Mouse (Mus musculus) gastrocnemius, postnatal 14 days (tissue): ENCODE results near the gene Srgap2. TPM values are rescaled to one million over a fixed set of nuclear protein-coding genes. Genes with fewer than 3 reads are reported as not detected.

Source experiments
- DNase-seq: peaks from one replicate; pipeline ENCODE4 v3.0.0; 2021; ENCODE audit warnings: mixed read lengths
- intact Hi-C: fragments of 180-260 bp; cut with DNase I; formaldehyde crosslinking; loops from one replicate; pipeline ENCODE4 v1.15.1; 2025; ENCODE audit warnings: low total_unique reads
- total RNA-seq, 2 experiments: library from RNA; stranded (reverse); gene quantifications; 2 replicates each; pipeline ENCODE4 v1.2.3; 2021

The Srgap2 gene
- total RNA-seq, 2 experiments from 2014 or later: 21.2 to 21.5 TPM

DNA sequence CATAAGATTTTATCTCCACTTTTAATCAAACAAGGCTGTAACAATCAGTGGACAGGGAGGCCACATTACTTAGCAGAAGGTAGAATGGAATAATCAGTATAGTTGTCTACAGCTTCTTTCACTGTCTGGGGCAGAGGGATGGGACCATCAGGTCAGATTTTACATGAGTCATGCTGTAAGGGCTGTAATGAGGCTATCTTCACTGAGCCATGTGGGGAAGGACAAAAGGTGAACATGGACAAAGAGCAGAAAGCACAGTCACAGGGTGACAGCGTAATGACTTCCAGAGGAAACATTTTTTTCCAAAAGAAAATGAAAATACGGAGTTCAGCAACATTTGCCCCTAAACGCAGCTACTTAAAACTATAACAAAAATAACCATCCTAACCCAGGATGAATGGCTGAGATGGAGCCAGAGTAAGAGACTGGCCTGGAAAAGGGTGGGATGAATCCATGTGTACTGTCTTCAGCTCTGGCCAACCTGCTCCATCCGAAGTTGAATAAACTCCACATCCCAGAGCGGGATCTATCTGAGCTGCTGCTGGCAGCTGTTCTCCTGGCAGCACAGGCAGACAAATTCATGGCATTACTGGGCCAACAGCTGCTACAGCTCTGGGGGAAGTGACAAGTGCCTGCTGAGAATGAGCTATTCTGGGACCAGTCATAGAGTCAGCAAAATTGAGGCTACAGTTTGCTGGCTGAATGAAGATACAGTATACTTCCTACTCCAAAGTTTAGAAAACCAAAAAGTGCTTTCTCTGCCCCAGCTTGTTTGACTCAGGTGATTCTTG, 95.5 kb downstream of the Srgap2 start:
- intact Hi-C loops: no loop called here
- DNase-seq: peak; percentile 76

DNA sequence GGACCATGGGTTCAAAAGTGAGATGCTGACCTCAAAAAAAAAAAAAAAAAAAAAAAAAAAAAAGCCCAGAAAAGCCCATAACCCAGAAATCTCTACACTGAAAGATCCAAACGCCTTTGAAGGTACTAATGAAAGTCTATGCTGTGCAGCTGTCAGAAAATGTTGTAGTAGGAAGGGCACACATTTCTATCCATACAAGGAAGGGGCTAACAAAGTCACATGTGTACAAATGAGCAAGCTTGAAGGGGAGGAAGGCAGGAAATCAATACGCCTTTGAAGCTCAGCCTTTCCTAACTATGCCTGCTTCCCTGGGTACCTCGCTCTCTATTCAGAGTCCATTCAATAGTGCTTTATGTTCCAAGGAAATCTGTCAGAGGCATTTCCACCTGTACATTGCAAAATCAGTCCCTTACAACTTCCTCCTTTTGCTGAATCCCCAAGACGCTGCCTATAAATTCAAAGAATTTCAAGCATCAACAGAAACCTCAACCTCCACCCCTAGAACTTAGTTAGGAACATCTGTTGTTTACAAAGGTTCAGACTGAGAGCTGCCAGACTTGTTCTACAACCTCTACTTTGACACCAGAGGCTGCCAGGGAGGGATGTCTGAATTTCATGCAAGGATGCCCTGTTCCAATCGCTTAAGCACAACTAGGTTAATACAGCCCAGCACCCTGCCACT, 99.9 kb downstream of the Srgap2 start:
- no peak for DNase-seq
- intact Hi-C loops: loop anchor here (5.0 kb wide), 1 partner anchor 100 kb away; the partner anchor contains the start of genes Fam72a and Srgap2

DNA sequence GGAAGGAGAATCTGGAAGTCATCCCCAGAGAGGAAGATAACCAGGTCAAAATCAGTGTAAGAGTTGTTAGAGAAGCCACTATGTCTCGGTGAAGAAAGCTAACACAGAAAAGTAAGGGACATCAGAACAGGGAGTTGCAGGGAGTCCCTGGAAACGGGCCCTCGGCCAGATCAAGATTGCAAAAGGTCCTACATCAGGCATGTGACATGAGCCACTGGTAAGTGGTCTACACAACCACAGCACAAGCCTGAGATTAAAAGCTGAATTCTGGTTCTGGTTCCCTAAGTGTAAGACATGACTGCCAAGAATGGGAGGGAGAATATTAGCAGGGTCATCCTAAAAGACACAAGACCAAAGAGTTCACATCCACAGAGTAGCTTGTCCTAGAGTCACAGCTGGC, 104.1 kb downstream of the Srgap2 start:
- intact Hi-C loops: no loop called here
- DNase-seq: peak; percentile 10

DNA sequence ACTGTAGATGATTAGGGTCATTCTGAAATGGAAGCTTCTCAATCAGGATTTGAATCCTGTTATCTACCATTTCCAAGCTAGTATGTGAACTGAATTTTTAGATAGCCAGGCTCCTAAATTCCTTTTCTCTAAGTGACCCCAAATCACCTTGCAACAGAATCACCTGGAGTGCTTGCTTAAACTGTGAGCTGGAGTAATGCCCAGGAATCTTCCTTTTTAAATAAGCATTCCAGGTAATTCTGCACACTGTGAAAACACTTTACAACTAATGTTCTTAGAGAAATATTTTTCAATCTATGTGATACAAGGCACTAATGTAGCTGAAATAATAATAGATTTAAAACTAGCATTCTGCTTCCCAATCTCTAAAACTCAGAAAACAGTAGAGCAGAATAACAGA, 106.0 kb downstream of the Srgap2 start:
- DNase-seq: no peak
- intact Hi-C loops: no loop called here

DNA sequence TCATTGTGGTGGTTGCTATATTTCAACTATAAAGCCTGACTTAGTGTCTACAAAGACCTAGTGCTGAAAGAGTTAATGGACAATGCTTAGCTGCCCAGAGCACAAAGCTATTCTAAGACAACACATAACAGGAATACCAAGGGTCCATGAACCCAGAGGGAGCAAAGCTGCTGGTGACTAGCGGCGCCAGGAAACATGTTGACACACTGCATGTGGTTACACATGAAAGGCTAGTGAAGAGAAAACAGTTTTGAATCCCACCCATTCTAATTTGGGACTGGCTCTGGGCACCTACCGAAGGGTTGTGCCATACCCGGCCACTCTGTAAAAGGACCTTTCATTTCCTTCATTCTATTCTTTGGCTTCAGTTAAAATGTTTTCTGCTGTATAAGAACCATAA, 106.5 kb downstream of the Srgap2 start:
- intact Hi-C loops: no loop called here
- no peak for DNase-seq

DNA sequence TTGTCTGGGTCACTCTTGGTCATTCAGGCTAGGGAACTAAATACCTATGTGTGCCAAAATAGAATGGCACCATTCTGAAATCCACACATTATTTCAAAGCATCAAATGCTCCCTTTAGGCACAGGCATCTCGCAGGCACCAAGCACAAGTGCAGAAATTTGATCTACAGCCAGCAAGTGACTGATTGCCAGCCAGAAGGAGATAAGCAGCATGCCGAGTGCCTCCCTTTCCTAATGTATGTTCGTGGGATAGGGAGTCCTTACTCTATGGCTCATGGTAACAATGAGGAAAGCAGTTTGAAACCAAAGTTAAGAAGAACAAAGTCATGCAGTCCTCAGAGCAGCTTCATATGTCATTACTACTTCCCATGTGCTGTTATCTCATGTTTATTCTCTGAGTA, 107.8 kb downstream of the Srgap2 start:
- intact Hi-C loops: no loop called here
- no peak for DNase-seq

DNA sequence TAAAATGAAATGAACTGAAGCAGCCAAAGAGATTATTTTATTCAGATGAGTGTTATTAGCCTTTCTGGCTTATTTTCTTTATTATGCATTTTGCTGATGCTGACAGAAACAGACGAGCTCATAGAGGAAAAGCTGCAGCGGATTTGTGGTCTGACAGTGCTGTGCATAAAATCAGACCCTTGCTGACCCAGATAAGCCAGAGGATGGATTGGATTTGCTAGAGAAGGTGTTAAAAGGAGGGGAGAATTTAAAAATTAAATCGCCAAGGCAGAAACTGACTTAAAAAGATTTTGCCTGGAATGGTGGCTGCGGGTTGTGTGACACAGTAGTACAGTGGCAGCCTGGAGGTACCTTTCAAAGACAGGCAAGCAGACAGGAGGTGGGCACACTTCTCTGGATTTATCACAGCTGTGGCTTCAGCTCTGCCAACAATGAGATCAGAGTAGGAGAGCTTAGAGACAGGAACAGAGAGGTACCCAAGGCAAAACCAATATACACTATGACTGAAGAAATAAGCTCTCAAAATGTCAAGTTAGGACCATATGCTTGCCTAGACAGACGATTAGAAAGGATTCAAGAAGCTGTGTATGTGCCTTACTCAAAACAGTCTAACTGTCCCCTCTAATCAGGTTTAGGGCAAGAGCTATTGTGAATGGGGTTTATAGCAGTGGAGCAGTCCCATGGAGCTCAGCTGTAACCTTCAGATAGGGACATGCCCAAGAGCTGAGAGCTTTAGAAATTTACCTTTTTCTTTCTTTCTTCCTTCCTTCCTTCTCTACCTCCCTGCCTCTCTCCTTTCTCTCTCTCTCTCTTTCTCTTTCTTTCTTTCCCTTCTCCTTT, 109.1 kb downstream of the Srgap2 start:
- intact Hi-C loops: no loop called here
- DNase-seq: no peak

DNA sequence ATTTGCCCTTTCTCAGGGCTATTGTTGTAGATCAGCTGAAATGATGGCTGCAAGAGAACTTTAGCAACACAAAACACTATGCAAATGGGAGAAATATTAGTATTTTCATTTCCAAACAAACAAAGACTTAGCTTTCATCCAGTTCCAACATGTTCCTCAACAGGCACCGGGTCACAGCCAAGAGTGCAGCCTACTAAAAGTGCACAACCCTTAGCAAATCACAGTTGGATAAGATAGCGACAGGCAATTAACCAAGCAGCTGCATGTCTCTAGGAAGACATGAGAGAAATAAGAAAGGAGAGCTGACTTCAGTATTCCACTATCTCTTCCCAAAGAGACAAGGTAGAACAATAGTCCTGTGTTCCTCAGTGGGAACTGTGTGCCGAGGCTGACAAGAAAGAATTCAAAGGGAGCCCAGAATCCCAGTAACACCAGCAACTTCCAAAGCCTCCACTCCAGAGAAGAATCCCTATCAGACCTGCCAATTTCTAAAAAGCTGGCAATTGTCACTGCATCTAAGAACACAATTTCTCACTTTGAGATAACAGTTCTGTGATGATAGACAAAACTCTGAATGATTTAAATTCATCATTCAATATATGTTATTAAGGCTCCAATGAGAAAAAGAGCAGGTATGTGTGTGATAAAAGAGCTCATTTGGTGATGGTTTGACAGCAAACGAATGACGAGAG, 109.9 kb downstream of the Srgap2 start:
- intact Hi-C loops: no loop called here

DNA sequence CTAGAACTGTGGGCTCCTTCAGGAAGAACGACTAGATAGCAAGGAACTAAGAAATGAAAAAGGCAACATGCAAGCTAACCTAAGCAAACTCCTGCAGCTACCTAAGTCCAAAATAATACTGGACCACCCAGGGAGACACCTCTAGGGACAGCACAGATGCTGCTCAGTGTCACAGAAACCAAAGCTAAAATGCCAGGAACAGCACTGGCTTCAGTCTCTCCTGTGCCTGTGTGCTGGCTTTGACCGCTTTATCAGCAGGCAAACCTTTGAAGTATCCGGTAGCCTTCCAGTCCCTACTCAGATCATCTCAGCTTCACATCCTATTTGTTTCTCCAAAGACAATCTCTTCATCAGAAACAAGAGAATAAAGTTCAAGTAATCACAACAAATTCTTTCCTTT, 123.6 kb downstream of the Srgap2 start:
- intact Hi-C loops: no loop called here

More for the DNA sequence above, 109.9 kb downstream of the Srgap2 start:
- no peak for DNase-seq

DNA sequence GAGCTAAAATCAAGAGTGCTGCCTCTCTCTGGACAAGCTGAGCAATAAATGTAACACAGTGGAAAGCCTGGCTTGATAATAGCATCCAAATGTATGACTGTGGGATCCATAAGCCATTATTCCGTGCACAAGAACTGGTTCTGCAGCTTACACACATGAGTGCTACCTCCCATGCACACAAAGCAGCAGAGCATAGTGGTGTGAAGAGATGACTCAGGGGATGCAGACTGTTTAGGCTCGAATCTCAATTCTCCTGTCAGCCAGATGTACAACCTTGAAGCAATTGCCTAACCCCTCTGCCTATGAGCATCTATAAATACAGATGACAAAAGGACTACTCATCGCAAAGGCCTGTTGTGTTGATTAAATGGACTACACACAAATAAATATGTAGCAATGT, 126.3 kb downstream of the Srgap2 start:
- intact Hi-C loops: no loop called here
- DNase-seq: no peak

More for the DNA sequence above, 123.6 kb downstream of the Srgap2 start:
- no peak for DNase-seq

DNA sequence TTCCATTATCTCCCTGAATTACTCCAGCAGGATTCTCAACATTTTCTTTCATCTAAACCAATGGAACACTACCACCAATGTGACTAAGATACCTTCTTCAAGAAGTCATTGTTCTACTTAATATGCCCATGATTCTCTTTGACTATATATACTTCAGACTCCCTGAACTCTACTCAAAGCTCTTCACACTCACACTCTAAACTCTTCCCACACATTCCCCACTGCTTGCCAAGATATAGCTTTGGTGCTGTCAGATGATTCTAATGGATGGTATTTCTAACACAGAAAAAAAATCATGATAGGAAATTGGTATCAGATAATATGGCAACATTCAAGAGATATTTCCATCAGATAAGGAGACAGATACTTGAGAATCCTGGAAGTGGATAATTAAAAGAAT, 129.0 kb downstream of the Srgap2 start:
- no peak for DNase-seq
- intact Hi-C loops: no loop called here

DNA sequence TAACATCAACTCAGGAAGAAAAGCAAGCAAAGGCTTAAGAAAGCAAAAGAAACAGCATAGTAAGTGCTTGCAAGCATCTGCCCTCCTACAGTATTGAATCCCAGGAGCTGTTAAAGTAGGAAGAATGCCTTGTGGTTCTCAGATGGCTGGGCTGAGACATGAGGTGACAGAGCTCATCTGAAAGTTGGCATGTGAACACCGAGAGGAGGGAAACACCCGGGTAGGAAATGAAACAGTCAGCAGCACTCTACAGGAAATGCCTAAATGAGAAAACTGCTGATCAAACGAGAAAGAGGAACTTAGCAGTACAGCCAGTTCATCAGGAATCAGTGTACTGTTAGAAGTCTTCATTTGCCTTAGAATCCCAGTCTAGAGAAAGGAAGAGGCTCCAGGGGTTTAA, 142.7 kb downstream of the Srgap2 start:
- intact Hi-C loops: no loop called here
- no peak for DNase-seq

DNA sequence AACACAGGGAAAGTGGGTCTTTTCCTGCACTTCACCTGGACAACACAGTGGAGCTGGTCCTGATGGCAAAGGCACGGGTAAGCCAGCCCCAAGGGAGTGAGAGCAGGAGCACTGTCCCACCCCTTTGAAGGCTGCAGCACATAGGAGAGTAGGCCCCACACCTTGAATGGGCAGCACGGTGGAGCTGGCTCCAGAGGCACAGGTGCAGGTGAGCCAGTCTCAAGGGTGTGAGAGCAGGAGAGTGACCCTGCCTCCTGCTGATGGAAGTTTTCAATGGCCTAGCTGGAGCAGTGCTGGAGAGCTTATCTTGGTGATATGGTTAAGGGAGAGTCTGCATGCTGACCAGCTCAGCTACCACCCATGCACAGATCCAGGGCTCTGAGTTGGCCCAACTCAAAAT, 145.0 kb downstream of the Srgap2 start:
- intact Hi-C loops: no loop called here
- no peak for DNase-seq

DNA sequence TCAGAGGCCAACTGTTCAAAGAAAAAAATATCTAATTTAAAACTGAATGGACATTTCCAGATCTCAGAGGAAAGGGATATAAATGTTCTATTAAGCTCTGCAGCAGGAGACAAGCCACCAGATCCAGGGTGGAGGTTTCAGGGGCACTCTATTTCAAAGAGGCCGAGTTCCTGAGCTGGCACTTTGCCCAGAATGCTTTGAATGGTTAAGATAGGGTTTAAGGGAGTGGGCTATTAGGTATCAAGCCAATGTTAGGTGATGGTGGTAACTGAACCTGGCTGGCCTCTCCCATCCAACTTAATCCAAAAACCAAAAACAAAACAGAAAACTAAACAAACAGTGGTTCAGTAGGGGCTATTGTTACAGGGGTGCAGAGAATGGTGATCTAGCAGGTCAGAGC, 146.9 kb downstream of the Srgap2 start:
- intact Hi-C loops: no loop called here
- no peak for DNase-seq

DNA sequence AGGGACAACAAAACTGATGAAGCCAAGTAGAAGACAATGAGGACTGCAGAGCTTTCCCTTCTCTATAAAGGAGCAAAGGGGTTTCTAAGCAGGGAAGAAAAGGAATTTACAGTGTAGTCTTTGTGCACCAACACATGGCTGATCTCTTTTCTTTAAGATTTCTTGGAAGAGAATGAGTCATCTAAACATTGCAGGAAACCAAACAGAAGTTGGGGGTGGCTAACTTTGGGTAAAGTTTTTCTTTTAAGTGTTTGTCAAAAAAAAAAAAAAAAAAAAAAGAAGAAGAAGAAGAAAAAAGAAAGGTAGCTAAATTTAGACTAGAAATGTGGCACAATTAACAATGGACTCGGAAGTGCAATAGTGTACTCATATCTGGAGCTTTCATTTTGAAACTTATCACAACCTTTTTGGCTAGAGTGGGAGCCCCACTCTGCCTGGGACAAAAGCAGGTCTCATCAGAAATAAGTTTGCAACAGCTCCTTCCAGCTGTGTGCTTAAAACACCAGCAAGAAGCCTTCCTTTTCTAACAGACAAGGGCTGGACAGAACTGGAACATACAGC, 148.2 kb downstream of the Srgap2 start:
- intact Hi-C loops: no loop called here
- no peak for DNase-seq

DNA sequence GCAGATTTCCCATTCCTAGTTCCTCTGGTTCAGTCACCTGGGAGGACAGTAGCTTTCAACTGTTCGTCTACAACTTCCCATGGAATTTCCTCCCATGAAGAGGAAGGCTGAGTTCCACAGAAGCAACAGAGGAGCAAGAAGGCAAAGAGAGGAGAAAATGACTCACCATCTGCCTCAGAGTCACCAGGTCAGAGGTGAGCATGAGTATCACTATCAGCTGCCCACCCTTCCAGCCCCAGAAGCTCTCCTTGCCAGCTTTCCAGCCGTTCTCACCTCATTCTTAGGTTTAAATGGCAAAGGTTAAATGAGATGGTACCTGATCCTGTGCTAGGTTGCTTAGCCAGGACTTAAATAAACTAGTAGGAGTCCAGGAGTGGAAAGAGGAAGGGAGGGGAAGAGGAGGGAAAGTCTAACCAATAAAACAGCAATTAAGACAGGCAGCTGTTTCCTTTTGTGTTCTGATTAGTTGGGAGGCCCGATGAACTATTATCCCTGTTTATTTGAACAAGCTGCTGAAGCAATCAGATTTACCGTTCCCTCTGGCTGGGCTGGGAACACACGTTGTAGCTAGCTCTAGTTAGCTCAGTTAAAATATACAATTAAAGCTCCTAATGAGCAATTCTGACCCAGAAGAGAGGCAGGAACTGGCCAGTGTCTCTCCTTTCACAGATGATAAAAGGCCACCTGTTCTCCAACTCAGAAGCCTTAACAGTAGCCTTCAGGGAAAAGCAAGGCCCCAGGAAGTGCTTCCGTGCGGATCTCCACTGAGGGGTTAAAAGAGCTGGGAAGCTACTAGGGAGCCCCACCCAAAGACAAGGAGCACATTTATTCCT, 148.9 kb downstream of the Srgap2 start:
- intact Hi-C loops: no loop called here

DNA sequence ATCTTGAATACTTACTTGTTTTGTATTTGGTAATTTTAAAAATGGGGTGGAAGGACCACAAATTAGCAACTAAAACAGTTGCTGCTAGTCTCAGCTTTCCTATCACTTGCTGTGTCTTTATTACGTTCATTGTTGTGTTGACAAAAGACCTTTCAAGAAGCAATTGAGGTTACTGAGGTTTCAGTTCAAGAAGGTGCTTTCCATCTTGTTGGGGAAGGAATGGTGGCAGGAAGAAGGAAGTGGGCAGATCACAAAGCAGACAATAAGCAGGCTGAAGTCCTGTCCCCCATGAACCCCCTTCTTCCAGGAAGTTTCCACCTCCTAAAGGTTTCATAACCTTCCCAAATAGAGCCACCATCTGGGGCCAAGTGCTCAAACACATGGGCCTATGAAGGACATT, 161.3 kb downstream of the Srgap2 start:
- DNase-seq: no peak
- intact Hi-C loops: no loop called here

More for the DNA sequence above, 148.9 kb downstream of the Srgap2 start:
- DNase-seq: no peak

DNA sequence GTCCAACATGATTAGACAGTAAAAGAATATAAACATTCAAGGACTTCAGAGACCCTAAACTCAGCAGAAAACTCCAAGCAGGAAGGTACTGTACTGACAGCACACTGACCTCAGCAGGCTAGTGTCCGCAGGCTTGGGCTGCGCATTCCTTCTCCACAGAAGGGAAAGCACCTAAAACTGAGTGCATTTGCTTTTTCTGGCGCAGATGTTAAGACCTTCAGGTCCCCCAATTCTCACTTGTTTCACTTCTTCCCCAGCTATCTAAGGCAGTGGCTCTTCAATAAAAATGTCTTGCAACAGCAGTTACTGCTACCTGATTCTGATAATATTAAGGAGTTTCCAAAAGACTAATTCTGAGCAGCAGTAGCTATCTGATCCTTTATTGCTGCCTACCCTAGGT, 162.7 kb downstream of the Srgap2 start:
- intact Hi-C loops: no loop called here
- DNase-seq: no peak

DNA sequence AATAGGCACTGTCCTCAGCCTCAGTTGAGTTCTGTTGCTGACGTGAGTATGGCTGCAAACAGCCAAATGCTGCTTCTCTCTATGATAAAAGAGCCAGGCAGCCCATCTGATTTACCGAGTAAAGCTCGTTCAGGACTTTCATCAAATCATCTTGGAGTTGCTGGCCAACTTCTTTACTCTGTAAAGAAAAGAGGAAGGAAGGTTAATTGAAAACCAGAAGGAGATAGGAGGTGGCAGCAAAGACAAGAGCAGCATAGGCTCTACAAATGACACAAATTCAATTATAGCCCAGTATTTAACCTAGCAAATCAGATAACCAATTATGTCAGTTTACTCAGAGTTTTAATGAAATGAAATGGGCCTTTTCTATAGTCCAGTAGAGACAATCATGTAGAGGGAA, 163.3 kb downstream of the Srgap2 start:
- intact Hi-C loops: no loop called here
- no peak for DNase-seq
